In genomic region chr2:154552424-154552907, GRCm38 (mm10) we compare ENCODE assay signal across 8 mouse cellular contexts. TPM values are rescaled to one million over a fixed set of nuclear protein-coding genes. Genes with fewer than 3 reads are reported as not detected.
A peak's percentile ranks its signal among the peaks of the same experiment; 100 is the strongest.
DNase-seq lines count a peak whose midpoint lies in the region; ATAC-seq lines count a peak whose summit lies in the region.

No protein-coding gene starts in this region.

- peaks cover 26% of the 10 kb centered on the region for H3K4me1 ChIP-seq in hindbrain, embryonic 14.5 days (replicated peaks; ENCODE audit: control insufficient read depth, insufficient read depth, low read length)

- peak; percentile 56 for ATAC-seq in hindbrain, embryonic 14.5 days (ENCODE audit: low FRiP score)

- DNase-seq in ZHBTc4 (ENCODE audit: low read depth, low spot score): peak; percentile 80
- DNase-seq in cerebellum, postnatal 36 days: peak; percentile 82 to 86
- peak; percentile 79 for DNase-seq in gastrocnemius, adult 18-20 months (ENCODE audit: low spot score)
- DNase-seq in hindbrain, embryonic 14.5 days (ENCODE audit: low spot score): peak; percentile 69
- peak; percentile 73 to 86 for DNase-seq in left cerebral cortex, postnatal 14 days (ENCODE audit: low spot score in 2 of 2)
- DNase-seq in mesoderm, embryonic 11.5 days (ENCODE audit: low read depth, low spot score): peak; percentile 43
- peak; percentile 43 to 47 for DNase-seq in right cerebral cortex, postnatal 36 days (ENCODE audit: low spot score in 2 of 2)
- DNase-seq in yolk sac, embryonic 10.5 days (ENCODE audit: low spot score): no peak

- H3K4me2 ChIP-seq in hindbrain, embryonic 14.5 days (replicated peaks): peak overlapping the region; percentile 27

- intact Hi-C loops in left cerebral cortex, postnatal 14 days (cut with DNase I): no loop called here

- H3K9me3 ChIP-seq in hindbrain, embryonic 14.5 days (ENCODE audit: control insufficient read depth, low read length): no peaks in the 10 kb centered on the region

- 19% methylated on average over 27 of the region's 27 CpGs for WGBS in hindbrain, embryonic 14.5 days

- H3K27me3 ChIP-seq in hindbrain, embryonic 14.5 days (ENCODE audit: control insufficient read depth, insufficient read depth, low read length): 0 out of 2 replicates have a peak, but pooled peaks cover 9% of the 10 kb centered on the region

- H3K9ac ChIP-seq in hindbrain, embryonic 14.5 days: 0 out of 2 replicates have a peak overlapping the region, but pooled peaks have one; percentile 10

- no peak overlapping the region for H3K4me3 ChIP-seq in hindbrain, embryonic 14.5 days (replicated peaks; ENCODE audit: low read length)

- H3K36me3 ChIP-seq in hindbrain, embryonic 14.5 days (replicated peaks; ENCODE audit: control insufficient read depth, insufficient read depth): no peaks in the 10 kb centered on the region

- no peak overlapping the region for H3K27ac ChIP-seq in hindbrain, embryonic 14.5 days

RNA-seq across cellular contexts. Expression of gene Actl10, which starts 0.9 kb away (rescaled TPM):
- total RNA-seq in gastrocnemius, adult 18-20 months (2021): not detected
- polyA plus RNA-seq in hindbrain, embryonic 14.5 days (2014; fragmentation: Nextera tagmentation; extraction: Ambion mirVana): 0.12 and 0.22 TPM in 2 replicates
- not detected for total RNA-seq in left cerebral cortex, postnatal 14 days (2021)

RNA-seq across cellular contexts. Expression of gene 1700003F12Rik, which starts 5.6 kb away (rescaled TPM):
- not detected for total RNA-seq in gastrocnemius, adult 18-20 months (2021)
- 1.5 and 1.6 TPM in 2 replicates for polyA plus RNA-seq in hindbrain, embryonic 14.5 days (2014; fragmentation: Nextera tagmentation; extraction: Ambion mirVana)
- under 1 TPM in 1 of 2 experiments, not detected in 1; 0.68 TPM for total RNA-seq in left cerebral cortex, postnatal 14 days (2021)

RNA-seq across cellular contexts. Expression of gene Necab3, which starts 6.2 kb away (rescaled TPM):
- total RNA-seq in gastrocnemius, adult 18-20 months (2021): under 1 TPM; 0.30 to 0.36 TPM
- polyA plus RNA-seq in hindbrain, embryonic 14.5 days (2014; fragmentation: Nextera tagmentation; extraction: Ambion mirVana): 13.6 and 15.2 TPM in 2 replicates
- 100 to 1,000 TPM in 1 of 2 experiments, 10 to 100 TPM in 1; 90.6 to 113 TPM for total RNA-seq in left cerebral cortex, postnatal 14 days (2021)

RNA-seq across cellular contexts. Expression of gene E2f1, which starts 17.2 kb away (rescaled TPM):
- total RNA-seq in gastrocnemius, adult 18-20 months (2021): under 1 TPM; 0.28 to 0.30 TPM
- polyA plus RNA-seq in hindbrain, embryonic 14.5 days (2014; fragmentation: Nextera tagmentation; extraction: Ambion mirVana): 2.2 and 2.4 TPM in 2 replicates
- 10 to 100 TPM; 11.5 to 11.8 TPM for total RNA-seq in left cerebral cortex, postnatal 14 days (2021)

RNA-seq across cellular contexts. Expression of gene Pxmp4, which starts 51.0 kb away (rescaled TPM):
- 10 to 100 TPM; 12.3 to 14.1 TPM for total RNA-seq in gastrocnemius, adult 18-20 months (2021)
- 17.3 and 18.5 TPM in 2 replicates for polyA plus RNA-seq in hindbrain, embryonic 14.5 days (2014; fragmentation: Nextera tagmentation; extraction: Ambion mirVana)
- 10 to 100 TPM; 16.1 to 16.8 TPM for total RNA-seq in left cerebral cortex, postnatal 14 days (2021)

Comparison
In these comparisons a context has a peak if more than half of its experiments do, and no peak if none do; other contexts are left out.
1. RNA of gene Necab3, which starts 6.2 kb away (total RNA-seq): 90.6 to 113 TPM in left cerebral cortex, postnatal 14 days; 0.30 to 0.36 TPM in gastrocnemius, adult 18-20 months; every median in the first group is over 10 times any median in the second.